Mouse (Mus musculus): ENCODE results near the gene Cygb. TPM values are rescaled to one million over a fixed set of nuclear protein-coding genes. Genes with fewer than 3 reads are reported as not detected.
"Not testable (repeated sequence)": the region's sequence is repeated elsewhere in the genome, so short reads cannot be mapped to it uniquely, and the experiment has no call there.

The Cygb gene
- polyA plus RNA-seq, 1 experiment from 2014 or later, result 2.3 TPM

- H3K36me3 ChIP-seq (ENCODE audit: control insufficient read depth, insufficient read depth, low read length), result no peaks in the 10 kb centered on the region
- DNase-seq (ENCODE audit: low spot score) (no peak), ATAC-seq (ENCODE audit: insufficient read depth, low FRiP score, low TSS enrichment) (no peak)
- peaks cover 10% of the 10 kb centered on the region for H3K27me3 ChIP-seq (ENCODE audit: control insufficient read depth, insufficient read depth, low read length)
- WGBS, result 80% methylated on average over 7 of the region's 7 CpGs
- no peak overlapping the region for H3K4me3 ChIP-seq (ENCODE audit: low read depth, low read length)
- 0 out of 2 replicates have a peak overlapping the region, but pooled peaks have one; percentile 8 for H3K27ac ChIP-seq (ENCODE audit: low read depth, low read length)
- no peaks in the 10 kb centered on the region for H3K9me3 ChIP-seq (ENCODE audit: control insufficient read depth, low read length)
- H3K4me1 ChIP-seq (ENCODE audit: control insufficient read depth, insufficient read depth, low read length), result peaks cover 15% of the 10 kb centered on the region; the same call in 1 of the 2 replicates
- H3K4me2 ChIP-seq (ENCODE audit: low read depth), result no peak overlapping the region
- no peak overlapping the region for H3K9ac ChIP-seq (ENCODE audit: low read length)
Measured at GRCm38 (mm10) chr11:116619156-116619555, 35.0 kb downstream of the Cygb start.

GRCm38 (mm10) chr11:116618666-116619065 lies 35.4 kb downstream of the Cygb start:
- peaks cover 15% of the 10 kb centered on the region; the same call in 1 of the 2 replicates for H3K4me1 ChIP-seq (ENCODE audit: control insufficient read depth, insufficient read depth, low read length)
- peaks cover 9% of the 10 kb centered on the region for H3K27me3 ChIP-seq (ENCODE audit: control insufficient read depth, insufficient read depth, low read length)
- no peak overlapping the region for H3K4me2 ChIP-seq (ENCODE audit: low read depth)
- no peak overlapping the region for H3K27ac ChIP-seq (ENCODE audit: low read depth, low read length)
- H3K36me3 ChIP-seq (ENCODE audit: control insufficient read depth, insufficient read depth, low read length), result no peaks in the 10 kb centered on the region
- 91% methylated on average over 7 of the region's 7 CpGs for WGBS
- no peak overlapping the region for H3K4me3 ChIP-seq (ENCODE audit: low read depth, low read length)
- H3K9me3 ChIP-seq (ENCODE audit: control insufficient read depth, low read length), result no peaks in the 10 kb centered on the region
- DNase-seq (ENCODE audit: low spot score) (no peak), ATAC-seq (ENCODE audit: insufficient read depth, low FRiP score, low TSS enrichment) (no peak)
- H3K9ac ChIP-seq (ENCODE audit: low read length), result no peak overlapping the region

GRCm38 (mm10) chr11:116617641-116618040 lies 36.5 kb downstream of the Cygb start:
- ATAC-seq (ENCODE audit: insufficient read depth, low FRiP score, low TSS enrichment), result no peak
- no peak overlapping the region for H3K9ac ChIP-seq (ENCODE audit: low read length)
- H3K4me2 ChIP-seq (ENCODE audit: low read depth), result no peak overlapping the region
- no peaks in the 10 kb centered on the region for H3K27me3 ChIP-seq (ENCODE audit: control insufficient read depth, insufficient read depth, low read length)
- no peaks in the 10 kb centered on the region for H3K9me3 ChIP-seq (ENCODE audit: control insufficient read depth, low read length)
- 90% methylated on average over 7 of the region's 7 CpGs for WGBS
- no peak for DNase-seq (ENCODE audit: low spot score)
- H3K4me3 ChIP-seq (ENCODE audit: low read depth, low read length), result no peak overlapping the region
- no peak overlapping the region for H3K27ac ChIP-seq (ENCODE audit: low read depth, low read length)
- no peaks in the 10 kb centered on the region for H3K36me3 ChIP-seq (ENCODE audit: control insufficient read depth, insufficient read depth, low read length)
- H3K4me1 ChIP-seq (ENCODE audit: control insufficient read depth, insufficient read depth, low read length), result peaks cover 15% of the 10 kb centered on the region; the same call in 1 of the 2 replicates

- Histone ChIP-seq H3K27ac (ENCODE audit: low read depth, low read length) (no peak overlapping the region), H3K9ac (ENCODE audit: low read length) (no peak overlapping the region), H3K4me1 (ENCODE audit: control insufficient read depth, insufficient read depth, low read length) (peaks cover 15% of the 10 kb centered on the region; the same call in 1 of the 2 replicates), H3K36me3 (ENCODE audit: control insufficient read depth, insufficient read depth, low read length) (no peaks in the 10 kb centered on the region), H3K9me3 (ENCODE audit: control insufficient read depth, low read length) (no peaks in the 10 kb centered on the region), H3K4me3 (ENCODE audit: low read depth, low read length) (no peak overlapping the region), H3K27me3 (ENCODE audit: control insufficient read depth, insufficient read depth, low read length) (no peaks in the 10 kb centered on the region), H3K4me2 (ENCODE audit: low read depth) (no peak overlapping the region)
- ATAC-seq (ENCODE audit: insufficient read depth, low FRiP score, low TSS enrichment), result no peak
- no peak for DNase-seq (ENCODE audit: low spot score)
- 80% methylated on average over 10 of the region's 10 CpGs for WGBS
Measured at GRCm38 (mm10) chr11:116616438-116617118, 37.5 kb downstream of the Cygb start.

- Histone ChIP-seq H3K9me3 (ENCODE audit: control insufficient read depth, low read length) (no peaks in the 10 kb centered on the region), H3K27me3 (ENCODE audit: control insufficient read depth, insufficient read depth, low read length) (no peaks in the 10 kb centered on the region), H3K4me3 (ENCODE audit: low read depth, low read length) (no peak overlapping the region), H3K9ac (ENCODE audit: low read length) (no peak overlapping the region), H3K4me1 (ENCODE audit: control insufficient read depth, insufficient read depth, low read length) (peaks cover 10% of the 10 kb centered on the region; the same call in 1 of the 2 replicates), H3K36me3 (ENCODE audit: control insufficient read depth, insufficient read depth, low read length) (no peaks in the 10 kb centered on the region), H3K4me2 (ENCODE audit: low read depth) (no peak overlapping the region), H3K27ac (ENCODE audit: low read depth, low read length) (no peak overlapping the region)
- no peak for DNase-seq (ENCODE audit: low spot score)
- no peak for ATAC-seq (ENCODE audit: insufficient read depth, low FRiP score, low TSS enrichment)
- 58% methylated on average over 15 of the region's 15 CpGs for WGBS
Measured at GRCm38 (mm10) chr11:116615735-116616437, 38.2 kb downstream of the Cygb start.

GRCm38 (mm10) chr11:116613234-116613633 lies 40.9 kb downstream of the Cygb start:
- H3K4me1 ChIP-seq (ENCODE audit: control insufficient read depth, insufficient read depth, low read length), result no peaks in the 10 kb centered on the region
- ATAC-seq (ENCODE audit: insufficient read depth, low FRiP score, low TSS enrichment), result no peak
- no peak overlapping the region for H3K4me3 ChIP-seq (ENCODE audit: low read depth, low read length)
- WGBS, result 96% methylated on average over 6 of the region's 6 CpGs
- DNase-seq (ENCODE audit: low spot score), result no peak
- H3K27ac ChIP-seq (ENCODE audit: low read depth, low read length), result no peak overlapping the region
- no peaks in the 10 kb centered on the region for H3K9me3 ChIP-seq (ENCODE audit: control insufficient read depth, low read length)
- no peaks in the 10 kb centered on the region for H3K27me3 ChIP-seq (ENCODE audit: control insufficient read depth, insufficient read depth, low read length)
- no peak overlapping the region for H3K4me2 ChIP-seq (ENCODE audit: low read depth)
- no peak overlapping the region for H3K9ac ChIP-seq (ENCODE audit: low read length)
- H3K36me3 ChIP-seq (ENCODE audit: control insufficient read depth, insufficient read depth, low read length), result no peaks in the 10 kb centered on the region

- Histone ChIP-seq H3K4me3 (ENCODE audit: low read depth, low read length) (no peak overlapping the region), H3K4me1 (ENCODE audit: control insufficient read depth, insufficient read depth, low read length) (no peaks in the 10 kb centered on the region), H3K9ac (ENCODE audit: low read length) (no peak overlapping the region), H3K27me3 (ENCODE audit: control insufficient read depth, insufficient read depth, low read length) (no peaks in the 10 kb centered on the region), H3K27ac (ENCODE audit: low read depth, low read length) (no peak overlapping the region), H3K9me3 (ENCODE audit: control insufficient read depth, low read length) (no peaks in the 10 kb centered on the region), H3K36me3 (ENCODE audit: control insufficient read depth, insufficient read depth, low read length) (no peaks in the 10 kb centered on the region), H3K4me2 (ENCODE audit: low read depth) (no peak overlapping the region)
- DNase-seq (ENCODE audit: low spot score) (no peak), ATAC-seq (ENCODE audit: insufficient read depth, low FRiP score, low TSS enrichment) (no peak)
- 100% methylated on average over 1 of the region's 1 CpGs for WGBS
Measured at GRCm38 (mm10) chr11:116612554-116612953, 41.6 kb downstream of the Cygb start.

GRCm38 (mm10) chr11:116611883-116612282 lies 42.2 kb downstream of the Cygb start:
- WGBS, result 92% methylated on average over 9 of the region's 9 CpGs
- DNase-seq (ENCODE audit: low spot score) (no peak), ATAC-seq (ENCODE audit: insufficient read depth, low FRiP score, low TSS enrichment) (no peak)
- no peak overlapping the region for H3K4me2 ChIP-seq (ENCODE audit: low read depth)
- no peak overlapping the region for H3K4me3 ChIP-seq (ENCODE audit: low read depth, low read length)
- H3K9ac ChIP-seq (ENCODE audit: low read length), result no peak overlapping the region
- H3K27me3 ChIP-seq (ENCODE audit: control insufficient read depth, insufficient read depth, low read length), result no peaks in the 10 kb centered on the region
- no peak overlapping the region for H3K27ac ChIP-seq (ENCODE audit: low read depth, low read length)
- no peaks in the 10 kb centered on the region for H3K4me1 ChIP-seq (ENCODE audit: control insufficient read depth, insufficient read depth, low read length)
- H3K36me3 ChIP-seq (ENCODE audit: control insufficient read depth, insufficient read depth, low read length), result no peaks in the 10 kb centered on the region
- no peaks in the 10 kb centered on the region for H3K9me3 ChIP-seq (ENCODE audit: control insufficient read depth, low read length)

- 89% methylated on average over 8 of the region's 9 CpGs for WGBS
Measured at GRCm38 (mm10) chr11:116611168-116611567, 42.9 kb downstream of the Cygb start.

More at GRCm38 (mm10) chr11:116611168-116611567, 42.9 kb downstream of the Cygb start:
- DNase-seq (ENCODE audit: low spot score); ATAC-seq (ENCODE audit: insufficient read depth, low FRiP score, low TSS enrichment); H3K9ac ChIP-seq (ENCODE audit: low read length); H3K27me3 ChIP-seq (ENCODE audit: control insufficient read depth, insufficient read depth, low read length); H3K4me2 ChIP-seq (ENCODE audit: low read depth); H3K36me3 ChIP-seq (ENCODE audit: control insufficient read depth, insufficient read depth, low read length); H3K4me1 ChIP-seq (ENCODE audit: control insufficient read depth, insufficient read depth, low read length); H3K4me3 ChIP-seq (ENCODE audit: low read depth, low read length); H3K9me3 ChIP-seq (ENCODE audit: control insufficient read depth, low read length); H3K27ac ChIP-seq (ENCODE audit: low read depth, low read length): not testable (repeated sequence)

Data from neural tube, embryonic 11.5 days (tissue).